Mouse (Mus musculus) lung, postnatal 0 days (tissue): ENCODE results near the gene Pcnx. TPM values are rescaled to one million over a fixed set of nuclear protein-coding genes. Genes with fewer than 3 reads are reported as not detected.

Experiments
- ATAC-seq: fragments of 200-750 bp; cut with Nextera tagmentation; 2 replicates; pipeline ENCODE4 v1.8.0; 2017; ENCODE audit warnings: moderate library complexity
- DNase-seq: peaks from one replicate; pipeline ENCODE4 v3.0.0-alpha.2; 2016; ENCODE audit warnings: low spot score
- H3K27ac ChIP-seq: fragments of 300-500 bp; sonication (generic); 2 replicates; pipeline ENCODE4 v1.5.1; 2014; ENCODE audit warnings: antibody characterized with exemption, mild to moderate bottlenecking, low read length, mixed read lengths
- H3K27me3 ChIP-seq: fragments of 300-500 bp; sonication (generic); replicated peaks from 2 replicates; pipeline ENCODE4 v1.6.1; 2014; ENCODE audit warnings: low read length, mixed read lengths; ENCODE audit not compliant: insufficient read depth
- H3K36me3 ChIP-seq: fragments of 300-500 bp; sonication (generic); 2 replicates; pipeline ENCODE4 v1.6.1; 2014; ENCODE audit warnings: low read length, mixed read lengths; ENCODE audit not compliant: insufficient read depth
- H3K4me1 ChIP-seq: fragments of 300-500 bp; sonication (generic); 2 replicates; pipeline ENCODE4 v1.6.1; 2014; ENCODE audit warnings: antibody characterized with exemption, low read depth, low read length, mixed read lengths; ENCODE audit not compliant: insufficient read depth
- H3K4me2 ChIP-seq: fragments of 300-500 bp; sonication (generic); replicated peaks from 2 replicates; pipeline ENCODE4 v1.6.1; 2014; ENCODE audit warnings: low read depth, mild to moderate bottlenecking, low read length, moderate library complexity, mixed read lengths
- H3K4me3 ChIP-seq: fragments of 300-500 bp; sonication (generic); 2 replicates; pipeline ENCODE4 v1.5.1; 2014; ENCODE audit warnings: low read depth, low read length
- H3K9ac ChIP-seq: fragments of 300-500 bp; sonication (generic); replicated peaks from 2 replicates; pipeline ENCODE4 v1.6.1; 2014; ENCODE audit warnings: low read depth, mild to moderate bottlenecking
- H3K9me3 ChIP-seq: fragments of 300-500 bp; sonication (generic); 2 replicates; pipeline ENCODE4 v1.6.1; 2016; ENCODE audit warnings: low read length, mixed read lengths
- CTCF ChIP-seq: IDR thresholded peaks from 2 replicates; pipeline ENCODE4 v1.5.1; 2016; ENCODE audit warnings: antibody characterized with exemption, mild to moderate bottlenecking
- EP300 ChIP-seq: IDR thresholded peaks from 2 replicates; pipeline ENCODE4 v1.6.1; 2016; ENCODE audit warnings: antibody characterized with exemption, mild to moderate bottlenecking, control low read depth
- WGBS: fragments of 180-500 bp; shearing (Covaris S2); extraction: QIAGEN DNeasy Blood & Tissue Kit; methylation state at CpG from one replicate; pipeline ENCODE4 v1.1.7; 2014; 5-methylcytosine and 5-hydroxymethylcytosine counted together
- polyA plus RNA-seq: library from polyadenylated mRNA; unstranded; fragments of >200 nt; fragmentation: Nextera tagmentation; extraction: Ambion mirVana; gene quantifications from 2 replicates; pipeline ENCODE4 v1.2.1, GENCODE M21; 2015

The Pcnx gene
- polyA plus RNA-seq, 1 experiment from 2014 or later = 13.5 TPM

GRCm38 (mm10) chr12:81860308-81861181, 722 bp downstream of the Pcnx start:
- under 1% methylated on average over 76 of the region's 107 CpGs for WGBS
- peak; percentile 72 for DNase-seq
- H3K4me2 ChIP-seq = peak overlapping the region; percentile 64
- peak overlapping the region; percentile 94 for H3K27ac ChIP-seq
- TF ChIP-seq CTCF (peak; percentile 26; the same call in 1 of the 2 replicates), EP300 (no peak)
- H3K9me3 ChIP-seq = no peaks in the 10 kb centered on the region
- ATAC-seq = peak; percentile 59
- no peaks in the 10 kb centered on the region for H3K36me3 ChIP-seq
- H3K9ac ChIP-seq = peak overlapping the region; percentile 93
- H3K4me3 ChIP-seq = peak overlapping the region; percentile 98
- H3K27me3 ChIP-seq = no peaks in the 10 kb centered on the region
- peaks cover 12% of the 10 kb centered on the region; the same call in 1 of the 2 replicates for H3K4me1 ChIP-seq

GRCm38 (mm10) chr12:81861199-81862085, 1.6 kb downstream of the Pcnx start:
- no peaks in the 10 kb centered on the region for H3K27me3 ChIP-seq
- no peaks in the 10 kb centered on the region for H3K9me3 ChIP-seq
- no peak for DNase-seq
- H3K27ac ChIP-seq = peak overlapping the region; percentile 94
- ATAC-seq = no peak
- H3K36me3 ChIP-seq = no peaks in the 10 kb centered on the region
- H3K4me2 ChIP-seq = peak overlapping the region; percentile 64
- H3K4me1 ChIP-seq = peaks cover 12% of the 10 kb centered on the region; the same call in 1 of the 2 replicates
- 20% methylated on average over 18 of the region's 18 CpGs for WGBS
- peak overlapping the region; percentile 93 for H3K9ac ChIP-seq
- peak overlapping the region; percentile 98 for H3K4me3 ChIP-seq
- TF ChIP-seq EP300 = no peak
- no peak for TF ChIP-seq CTCF

- Histone ChIP-seq H3K27me3 (no peaks in the 10 kb centered on the region), H3K4me3 (peak overlapping the region; percentile 98; the same call in 1 of the 2 replicates), H3K9me3 (no peaks in the 10 kb centered on the region), H3K36me3 (no peaks in the 10 kb centered on the region), H3K9ac (0 out of 2 replicates have a peak overlapping the region, but pooled peaks have one; percentile 19), H3K27ac (0 out of 2 replicates have a peak overlapping the region, but pooled peaks have one; percentile 15), H3K4me2 (peak overlapping the region; percentile 64), H3K4me1 (peaks cover 12% of the 10 kb centered on the region; the same call in 1 of the 2 replicates)
- no peak for ATAC-seq
- TF ChIP-seq CTCF (no peak), EP300 (no peak)
- DNase-seq = peak; percentile 36
- 25% methylated on average over 8 of the region's 8 CpGs for WGBS
These were observed 2.6 kb downstream of the Pcnx start for GRCm38 (mm10) chr12:81862351-81862802.

GRCm38 (mm10) chr12:81863949-81864348, 4.1 kb downstream of the Pcnx start:
- no peak for DNase-seq
- Histone ChIP-seq H3K4me3 (no peak overlapping the region), H3K27me3 (no peaks in the 10 kb centered on the region), H3K4me2 (no peak overlapping the region), H3K27ac (no peak overlapping the region), H3K4me1 (peaks cover 19% of the 10 kb centered on the region; the same call in 1 of the 2 replicates), H3K9me3 (no peaks in the 10 kb centered on the region), H3K9ac (no peak overlapping the region), H3K36me3 (no peaks in the 10 kb centered on the region)
- 64% methylated on average over 4 of the region's 4 CpGs for WGBS
- ATAC-seq = no peak
- no peak for TF ChIP-seq CTCF
- no peak for TF ChIP-seq EP300

GRCm38 (mm10) chr12:81865183-81865582, 5.4 kb downstream of the Pcnx start:
- no peaks in the 10 kb centered on the region for H3K9me3 ChIP-seq
- H3K4me1 ChIP-seq = peaks cover 25% of the 10 kb centered on the region; the same call in 1 of the 2 replicates
- H3K36me3 ChIP-seq = no peaks in the 10 kb centered on the region
- DNase-seq (no peak), ATAC-seq (no peak)
- no peak for TF ChIP-seq CTCF
- TF ChIP-seq EP300 = no peak
- H3K4me2 ChIP-seq = no peak overlapping the region
- no peak overlapping the region for H3K27ac ChIP-seq
- H3K4me3 ChIP-seq = no peak overlapping the region
- H3K9ac ChIP-seq = no peak overlapping the region
- H3K27me3 ChIP-seq = no peaks in the 10 kb centered on the region
- WGBS = 87% methylated on average over 6 of the region's 6 CpGs
